In genomic region chr15:83555161-83555974, GRCm38 (mm10) we compare ENCODE assay signal across 8 mouse cellular contexts. TPM values are rescaled to one million over a fixed set of nuclear protein-coding genes. Genes with fewer than 3 reads are reported as not detected.
A peak's percentile ranks its signal among the peaks of the same experiment; 100 is the strongest.
DNase-seq lines count a peak whose midpoint lies in the region; ATAC-seq and TF ChIP-seq lines count a peak whose summit lies in the region.

No protein-coding gene starts in this region.

- peaks cover 16% of the 10 kb centered on the region for H3K4me1 ChIP-seq in hindbrain, embryonic 10.5 days (replicated peaks)
- H3K4me1 ChIP-seq in lung, embryonic 15.5 days = peaks cover 7% of the 10 kb centered on the region
- no peaks in the 10 kb centered on the region for H3K4me1 ChIP-seq in olfactory bulb, adult 2 months (ENCODE audit: control insufficient read depth, insufficient read depth, low read length)

- H3K4me3 ChIP-seq in hindbrain, embryonic 10.5 days = peak overlapping the region; percentile 77
- H3K4me3 ChIP-seq in lung, embryonic 15.5 days = peak overlapping the region; percentile 76
- peak overlapping the region; percentile 94 for H3K4me3 ChIP-seq in olfactory bulb, adult 2 months (ENCODE audit: insufficient read depth, low read depth, low read length)

- H3K27me3 ChIP-seq in hindbrain, embryonic 10.5 days (ENCODE audit: insufficient read depth, poor library complexity, severe bottlenecking) = no peaks in the 10 kb centered on the region
- H3K27me3 ChIP-seq in lung, embryonic 15.5 days = no peaks in the 10 kb centered on the region

- peak; percentile 83 for TF ChIP-seq POLR2A in olfactory bulb, adult 2 months (IDR thresholded peaks at IDR 0.05; ENCODE audit: insufficient read depth, low read depth, low read length)

- peak overlapping the region; percentile 88 for H3K4me2 ChIP-seq in lung, embryonic 15.5 days

- TF ChIP-seq CTCF in olfactory bulb, adult 2 months (IDR thresholded peaks at IDR 0.05; ENCODE audit: insufficient read depth, low read depth, low read length) = no peak

- DNase-seq in MN1 (ENCODE audit: low spot score) = peak; percentile 93
- peak; percentile 86 for DNase-seq in cerebellum, adult 9-10 months
- peak; percentile 90 for DNase-seq in hindbrain, embryonic 10.5 days (ENCODE audit: low spot score)
- DNase-seq in layer of hippocampus, adult 9-10 months (ENCODE audit: low spot score) = peak; percentile 68
- peak; percentile 80 to 85 for DNase-seq in thymus, adult 18-20 months

- H3K9ac ChIP-seq in lung, embryonic 15.5 days = peak overlapping the region; percentile 90

- H3K36me3 ChIP-seq in hindbrain, embryonic 10.5 days = peaks cover 32% of the 10 kb centered on the region
- peaks cover 6% of the 10 kb centered on the region for H3K36me3 ChIP-seq in lung, embryonic 15.5 days

- H3K27ac ChIP-seq in hindbrain, embryonic 10.5 days = peak overlapping the region; percentile 96
- H3K27ac ChIP-seq in lung, embryonic 15.5 days = peak overlapping the region; percentile 89
- H3K27ac ChIP-seq in olfactory bulb, adult 2 months (ENCODE audit: insufficient read depth, low read depth, low read length) = peak overlapping the region; percentile 67

- peak; percentile 94 for ATAC-seq in frontal cortex, adult (ENCODE audit: low TSS enrichment)
- peak; percentile 87 for ATAC-seq in lung, embryonic 15.5 days (ENCODE audit: borderline replicate concordance, extremely low read depth, low FRiP score, low TSS enrichment)

- H3K9me3 ChIP-seq in hindbrain, embryonic 10.5 days = no peaks in the 10 kb centered on the region
- H3K9me3 ChIP-seq in lung, embryonic 15.5 days = no peaks in the 10 kb centered on the region

- WGBS in hindbrain, embryonic 10.5 days = under 1% methylated on average over 74 of the region's 74 CpGs
- WGBS in lung, embryonic 15.5 days = under 1% methylated on average over 68 of the region's 74 CpGs
- under 1% methylated on average over 69 of the region's 74 CpGs for WGBS in olfactory bulb, adult 2 months

RNA-seq across cellular contexts. Expression of gene Tspo, which starts 8.0 kb away (rescaled TPM):
- polyA plus RNA-seq in hindbrain, embryonic 10.5 days (2016; fragmentation: Nextera tagmentation; extraction: Ambion mirVana) = 40.7 TPM in 2 replicates
- polyA plus RNA-seq in lung, embryonic 15.5 days (2015; fragmentation: Nextera tagmentation; extraction: Ambion mirVana) = 99.8 and 105 TPM in 2 replicates
- polyA plus RNA-seq in olfactory bulb, adult 2 months (2012; ENCODE audit: insufficient read depth, insufficient read length, low replicate concordance, missing spikeins) = not detected in 2 replicates

RNA-seq across cellular contexts. Expression of gene Mcat, which starts 8.2 kb away (rescaled TPM):
- polyA plus RNA-seq in hindbrain, embryonic 10.5 days (2016; fragmentation: Nextera tagmentation; extraction: Ambion mirVana) = 48.4 and 49.0 TPM in 2 replicates
- 34.3 and 34.7 TPM in 2 replicates for polyA plus RNA-seq in lung, embryonic 15.5 days (2015; fragmentation: Nextera tagmentation; extraction: Ambion mirVana)
- not detected in 2 replicates for polyA plus RNA-seq in olfactory bulb, adult 2 months (2012; ENCODE audit: insufficient read depth, insufficient read length, low replicate concordance, missing spikeins)

RNA-seq across cellular contexts. Expression of gene Bik, which starts 28.7 kb away (rescaled TPM):
- 2.2 and 4.1 TPM in 2 replicates for polyA plus RNA-seq in hindbrain, embryonic 10.5 days (2016; fragmentation: Nextera tagmentation; extraction: Ambion mirVana)
- polyA plus RNA-seq in lung, embryonic 15.5 days (2015; fragmentation: Nextera tagmentation; extraction: Ambion mirVana) = 15.2 and 16.1 TPM in 2 replicates
- polyA plus RNA-seq in olfactory bulb, adult 2 months (2012; ENCODE audit: insufficient read depth, insufficient read length, low replicate concordance, missing spikeins) = not detected in 2 replicates

RNA-seq across cellular contexts. Expression of gene Ttll12, which starts 39.6 kb away (rescaled TPM):
- 59.1 and 59.6 TPM in 2 replicates for polyA plus RNA-seq in hindbrain, embryonic 10.5 days (2016; fragmentation: Nextera tagmentation; extraction: Ambion mirVana)
- polyA plus RNA-seq in lung, embryonic 15.5 days (2015; fragmentation: Nextera tagmentation; extraction: Ambion mirVana) = 33.3 and 34.0 TPM in 2 replicates
- not detected in 2 replicates for polyA plus RNA-seq in olfactory bulb, adult 2 months (2012; ENCODE audit: insufficient read depth, insufficient read length, low replicate concordance, missing spikeins)

RNA-seq across cellular contexts. Expression of gene Ttll1, which starts 44.7 kb away (rescaled TPM):
- 38.0 and 50.4 TPM in 2 replicates for polyA plus RNA-seq in hindbrain, embryonic 10.5 days (2016; fragmentation: Nextera tagmentation; extraction: Ambion mirVana)
- 21.0 and 23.1 TPM in 2 replicates for polyA plus RNA-seq in lung, embryonic 15.5 days (2015; fragmentation: Nextera tagmentation; extraction: Ambion mirVana)
- polyA plus RNA-seq in olfactory bulb, adult 2 months (2012; ENCODE audit: insufficient read depth, insufficient read length, low replicate concordance, missing spikeins) = not detected in 2 replicates

Comparison
In these comparisons a context has a peak if more than half of its experiments do, and no peak if none do; other contexts are left out.
1. Peak in every context shown above with its lines: DNase-seq, ATAC-seq, H3K4me3 ChIP-seq and H3K27ac ChIP-seq.
2. RNA of gene Tspo, which starts 8.0 kb away (polyA plus RNA-seq): 99.8 to 105 TPM in lung, embryonic 15.5 days and 40.7 TPM in hindbrain, embryonic 10.5 days; not detected in olfactory bulb, adult 2 months; every median in the first group is over 10 times any median in the second.